Mouse (Mus musculus) brain, embryonic 14.5 days (tissue): ENCODE data around the gene Tjp1. TPM values are rescaled to one million over a fixed set of nuclear protein-coding genes. Genes with fewer than 3 reads are reported as not detected.

Source experiments
- DNase-seq: peaks from one replicate; pipeline ENCODE4 v3.0.0-alpha.2; 2011; ENCODE audit warnings: low read depth
- CTCF ChIP-seq: fragments of 200-500 bp; IDR thresholded peaks from 2 replicates; pipeline ENCODE4 v1.5.1; 2012; ENCODE audit warnings: inconsistent platforms, mild to moderate bottlenecking, moderate library complexity, borderline replicate concordance; ENCODE audit not compliant: insufficient read depth, insufficient read length; ENCODE audit errors: extremely low read depth
- POLR2A ChIP-seq: fragments of 200-500 bp; IDR thresholded peaks from 2 replicates; pipeline ENCODE4 v1.6.1; 2012; ENCODE audit warnings: mild to moderate bottlenecking, inconsistent platforms, borderline replicate concordance; ENCODE audit not compliant: poor library complexity, insufficient read depth, insufficient read length, severe bottlenecking; ENCODE audit errors: extremely low read depth
- polyA plus RNA-seq: library from polyadenylated mRNA; depleted of rRNA; stranded (reverse); fragments of >200 nt; gene quantifications from 2 replicates; pipeline ENCODE4 v1.2.3, GENCODE M21; 2012

Tjp1 gene
- polyA plus RNA-seq, 1 experiment: 44.8 TPM

DNA sequence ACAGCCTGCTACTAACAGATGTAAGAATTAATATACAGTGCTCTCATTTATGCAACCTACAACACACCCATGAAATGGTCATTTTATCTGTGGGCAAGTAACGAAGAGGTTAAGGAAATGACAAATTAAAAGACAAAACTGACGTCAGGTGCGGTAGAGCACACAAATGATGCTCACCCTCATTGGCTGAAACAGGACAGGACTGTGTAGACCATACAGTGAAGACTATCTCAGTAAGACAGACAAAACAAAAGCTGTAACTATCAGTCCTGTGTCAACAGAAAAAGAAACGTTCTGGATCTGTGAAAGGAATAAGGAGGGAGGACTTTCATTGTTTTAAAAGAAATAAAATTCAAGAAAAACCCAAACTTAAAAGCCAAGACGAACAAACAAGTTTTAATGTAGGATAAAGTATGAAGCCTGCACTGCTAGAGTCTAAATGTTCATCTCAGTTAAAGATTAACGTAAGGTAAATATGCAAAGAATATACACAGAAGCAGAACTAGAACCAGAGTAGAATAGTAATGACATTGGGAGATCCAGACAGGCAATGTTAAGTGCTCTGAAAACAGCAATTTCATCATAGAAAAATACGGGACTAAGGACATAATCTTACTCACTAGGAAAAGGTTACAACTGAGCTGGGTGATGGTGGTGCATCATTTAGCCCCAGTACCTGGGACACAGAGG is 189.9 kb downstream of the Tjp1 start:
- no peak for DNase-seq

DNA sequence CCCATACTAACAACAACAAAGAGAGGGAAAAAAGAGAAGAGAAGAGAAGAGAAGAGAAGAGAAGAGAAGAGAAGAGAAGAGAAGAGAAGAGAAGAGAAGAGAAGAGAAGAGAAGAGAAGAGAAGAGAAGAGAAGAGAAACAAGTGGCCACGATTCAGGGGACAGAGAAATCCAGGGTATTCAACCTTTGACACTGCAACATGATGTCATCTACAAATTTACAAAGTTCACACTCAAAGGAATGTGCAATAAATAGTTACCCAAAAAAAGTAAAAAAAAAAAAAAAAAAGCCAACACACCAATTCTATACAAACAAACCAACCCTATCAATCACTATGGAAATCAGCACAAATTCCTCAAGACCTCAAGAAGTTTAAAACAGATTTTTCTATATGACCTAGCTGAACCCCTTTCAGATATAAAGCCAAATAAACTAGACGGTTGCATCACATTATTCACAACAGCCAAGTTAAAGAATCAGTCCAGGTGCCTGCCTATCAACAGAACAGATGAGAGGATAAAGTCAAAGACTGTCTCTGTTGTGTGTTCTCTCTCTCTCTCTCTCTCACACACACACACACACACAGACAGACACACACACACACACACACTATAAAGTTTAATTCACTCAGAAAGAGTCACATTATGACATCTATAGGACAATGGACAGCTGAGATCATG is 194.4 kb downstream of the Tjp1 start:
- no peak for DNase-seq
- no peak for TF ChIP-seq CTCF
- no peak for TF ChIP-seq POLR2A

More for the DNA sequence above, 189.9 kb downstream of the Tjp1 start:
- TF ChIP-seq CTCF (no peak), POLR2A (no peak)

DNA sequence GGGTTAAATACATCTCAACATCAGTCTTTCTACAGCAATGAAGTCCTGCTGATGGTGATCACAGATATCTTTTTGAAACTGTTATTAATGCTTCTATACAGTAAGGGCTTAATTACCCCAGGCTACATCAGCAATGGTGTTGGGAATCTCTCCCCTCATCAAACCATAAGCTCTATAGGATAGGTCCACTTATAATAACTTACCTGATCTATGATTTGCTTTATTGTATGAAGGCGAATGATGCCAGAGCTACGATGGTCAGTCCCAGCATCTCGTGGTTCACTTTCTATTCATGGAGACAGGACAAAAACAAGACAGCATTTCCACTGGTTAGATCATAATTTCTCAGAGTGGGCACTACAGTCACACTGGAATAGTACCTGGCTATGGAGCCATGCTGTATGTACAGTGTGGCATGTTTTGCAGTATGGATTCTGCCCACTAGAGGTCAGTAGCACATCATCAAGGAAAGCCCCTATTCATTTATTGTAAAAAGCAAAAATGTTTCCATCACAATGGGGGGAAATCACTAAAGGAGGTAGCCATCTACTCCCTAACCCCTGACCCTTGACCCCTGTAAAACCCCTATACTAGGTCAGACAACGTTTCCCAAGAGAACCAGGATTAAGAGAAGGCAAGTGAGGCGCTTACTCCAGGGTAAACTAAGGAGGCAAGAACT is 208.4 kb downstream of the Tjp1 start:
- DNase-seq: peak; percentile 81
- peak; percentile 76; the same call in 1 of the 2 replicates for TF ChIP-seq CTCF
- no peak for TF ChIP-seq POLR2A

DNA sequence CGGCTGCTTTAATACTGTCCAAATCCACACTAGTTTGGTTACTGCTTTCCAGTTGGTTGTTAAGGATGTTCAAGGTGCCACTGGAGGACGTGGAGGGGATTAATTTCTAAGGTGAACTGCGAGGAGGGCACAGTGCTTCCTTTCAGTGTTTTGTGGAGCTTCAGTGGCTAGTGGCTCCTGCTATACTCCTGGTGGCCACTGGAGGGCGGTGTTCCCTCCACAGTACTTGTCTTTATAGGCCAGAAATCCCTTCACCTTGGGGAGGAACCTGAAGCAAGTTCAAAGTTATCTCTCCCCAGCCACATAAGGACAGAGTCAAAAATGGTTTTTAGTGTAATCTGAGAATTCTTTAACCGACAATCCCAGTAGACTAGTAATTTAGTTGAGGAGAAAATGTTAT is 210.2 kb downstream of the Tjp1 start:
- DNase-seq: peak; percentile 70
- TF ChIP-seq POLR2A (no peak), CTCF (peak; percentile 85)

DNA sequence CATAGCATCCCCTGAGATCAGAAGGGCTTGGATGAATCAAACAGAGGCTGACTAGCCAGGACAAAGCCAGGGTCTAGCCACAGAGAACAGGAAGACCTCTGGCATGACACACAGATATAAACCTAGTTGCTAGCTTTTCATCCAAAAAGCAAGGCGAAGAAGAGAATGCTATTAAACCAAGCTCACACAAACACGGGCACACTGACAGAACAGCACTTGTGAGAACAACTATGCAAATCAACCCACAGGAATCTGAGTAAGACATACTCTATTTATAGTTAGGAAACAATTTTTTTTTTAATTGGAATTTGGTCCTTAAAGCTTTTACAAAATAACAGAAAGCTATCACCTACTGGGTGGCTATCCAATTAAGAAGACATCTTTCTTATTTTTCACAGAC is 212.4 kb downstream of the Tjp1 start:
- no peak for DNase-seq
- TF ChIP-seq POLR2A (no peak), CTCF (no peak)

DNA sequence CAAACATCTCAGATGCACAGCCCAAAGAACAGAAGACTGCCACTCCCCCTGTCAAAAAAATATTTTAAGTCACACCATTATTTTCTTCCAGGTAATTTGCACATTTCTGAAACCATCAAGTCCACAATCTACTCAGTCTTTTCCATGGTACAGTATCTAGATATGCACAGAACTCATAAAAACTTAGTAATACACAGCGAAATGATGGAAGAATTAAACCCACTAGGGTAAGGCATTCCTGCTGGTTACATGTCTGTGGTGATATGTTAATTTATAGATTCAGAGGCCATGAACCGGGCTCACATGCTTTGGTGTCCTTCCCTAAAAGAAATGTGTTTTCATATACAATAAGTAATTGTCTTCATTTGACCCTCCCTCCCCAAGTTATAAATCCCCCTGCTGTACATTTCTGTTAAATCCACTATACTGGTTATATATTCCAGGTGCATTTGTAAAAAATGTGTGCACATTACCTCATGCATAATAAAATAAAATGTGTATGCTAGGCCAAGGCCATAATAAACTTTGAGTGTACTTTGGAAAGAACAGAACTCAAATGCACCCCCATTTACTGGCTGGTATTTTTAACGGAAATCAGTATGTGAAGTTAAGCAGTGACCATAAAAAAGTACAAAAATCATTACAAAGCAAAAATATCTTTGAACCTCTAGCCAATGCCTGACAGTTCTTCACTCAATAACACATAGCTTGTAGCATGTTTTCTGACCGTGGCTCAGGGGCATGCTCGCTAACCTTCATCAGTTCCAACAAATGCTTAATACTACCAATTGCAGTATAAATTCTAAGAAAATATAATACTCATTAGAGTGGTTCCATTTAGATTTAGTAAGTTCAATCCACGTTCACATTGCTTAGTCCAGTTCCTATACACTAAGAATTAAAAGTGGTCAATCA is 230.6 kb downstream of the Tjp1 start:
- TF ChIP-seq CTCF (no peak), POLR2A (no peak)
- DNase-seq: no peak

DNA sequence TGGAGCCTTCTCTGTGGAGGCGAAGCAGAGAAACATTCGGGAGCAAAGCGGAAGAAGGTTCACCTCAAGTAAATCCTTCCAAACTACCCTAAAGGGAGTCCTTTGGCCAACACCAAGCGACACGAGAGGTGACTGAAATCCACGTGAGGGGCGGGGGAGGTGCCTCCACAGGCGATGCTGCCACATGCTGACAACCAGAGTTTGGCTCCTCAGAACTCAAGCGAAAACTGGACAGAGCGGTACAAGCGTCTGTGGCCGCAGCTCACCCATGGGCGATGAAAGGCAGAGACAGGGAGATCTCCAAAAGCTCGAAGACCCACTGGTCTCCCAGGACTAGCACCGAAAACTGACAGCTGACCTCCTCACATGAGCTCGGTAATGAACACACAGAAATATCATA is 244.7 kb downstream of the Tjp1 start:
- no peak for DNase-seq
- TF ChIP-seq POLR2A (no peak), CTCF (no peak)

DNA sequence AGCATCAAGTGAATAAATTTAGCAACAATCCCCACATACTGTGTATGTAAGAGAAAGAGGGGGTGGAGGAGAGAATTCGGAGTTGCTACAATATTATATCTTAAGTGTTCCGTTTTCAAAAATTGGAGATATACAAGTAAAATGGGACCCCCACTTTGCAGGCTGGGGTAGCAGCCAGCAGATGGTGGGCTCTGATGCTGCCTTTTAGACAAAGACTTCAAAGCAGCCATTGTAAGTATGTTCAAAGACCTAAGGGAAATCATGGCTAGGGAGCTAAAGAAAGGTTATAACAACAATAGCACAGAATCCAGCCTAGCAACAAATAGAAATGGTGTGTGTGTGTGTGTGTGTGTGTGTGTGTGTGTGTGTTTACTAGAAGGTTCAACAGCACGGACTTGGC is 245.6 kb downstream of the Tjp1 start:
- TF ChIP-seq CTCF (no peak), POLR2A (no peak)
- peak; percentile 56 for DNase-seq

DNA sequence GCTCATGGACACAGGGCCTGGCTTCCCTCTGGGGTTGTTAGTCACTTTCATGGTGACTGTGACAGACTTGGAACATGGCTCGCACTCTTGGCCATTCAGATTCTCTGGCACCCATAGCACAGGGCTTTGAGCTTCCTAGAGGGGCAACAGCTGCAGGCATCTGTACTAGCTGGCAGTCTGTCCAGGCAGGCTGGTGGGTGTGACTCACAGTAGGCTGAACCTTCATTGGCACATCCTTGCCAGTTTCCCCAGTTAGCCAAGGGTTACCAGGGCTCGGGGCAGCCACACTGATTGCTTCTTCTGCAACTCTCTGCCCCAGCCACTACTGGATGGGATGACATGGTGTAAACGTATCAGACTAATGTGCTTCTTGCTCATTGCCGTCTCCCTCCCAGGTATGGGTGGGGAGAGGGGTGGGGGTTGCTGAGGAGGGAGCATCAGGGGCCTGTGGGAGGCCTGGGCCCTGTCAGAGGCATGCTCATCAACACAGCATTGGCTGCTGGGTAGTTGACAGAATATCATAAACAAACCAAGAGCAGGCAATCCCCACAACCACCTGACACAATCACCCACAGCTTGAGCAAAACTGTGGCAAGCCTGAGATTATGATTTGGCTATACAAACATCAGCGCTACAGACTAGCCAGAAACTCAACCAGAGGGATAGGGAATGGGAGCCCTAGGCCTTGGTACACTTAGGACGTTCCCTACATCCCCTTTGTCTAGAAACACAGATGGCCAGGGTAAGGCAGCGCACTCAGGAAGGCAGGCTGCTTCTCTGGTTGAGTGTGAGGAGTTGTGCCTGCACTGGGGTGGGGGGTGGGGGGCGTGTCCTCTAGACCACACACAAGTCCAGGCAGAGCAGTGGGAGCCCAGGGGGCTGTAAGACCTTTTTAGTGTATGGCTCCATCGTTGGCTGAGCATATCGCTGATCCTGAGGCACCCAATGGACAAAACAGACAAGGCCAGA is 246.4 kb downstream of the Tjp1 start:
- DNase-seq: peak; percentile 48
- TF ChIP-seq POLR2A (no peak), CTCF (no peak)

DNA sequence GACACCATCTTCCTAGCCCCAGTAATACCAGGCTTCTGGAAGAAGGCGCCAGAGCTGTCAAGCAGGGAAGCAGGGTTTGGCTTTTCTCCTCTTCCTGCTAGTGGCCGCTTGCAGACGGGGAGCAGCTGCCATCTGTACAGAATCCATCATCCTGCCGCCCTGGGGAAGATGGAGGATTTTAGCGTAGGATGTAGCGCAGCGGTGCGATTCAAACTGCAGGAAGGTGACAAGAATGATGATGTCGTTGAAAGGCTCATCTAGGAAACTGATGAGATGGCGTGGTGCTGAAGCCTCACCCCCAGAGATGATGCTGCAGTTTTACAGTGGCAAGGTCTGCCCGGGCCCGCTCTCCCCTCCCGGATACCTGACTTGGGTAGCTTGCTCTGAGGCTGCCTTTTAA is 248.3 kb downstream of the Tjp1 start:
- DNase-seq: peak; percentile 62
- no peak for TF ChIP-seq POLR2A
- TF ChIP-seq CTCF: no peak
